Mouse (Mus musculus) gonadal fat pad, adult 2 months (tissue): ENCODE data around the gene Tbc1d7. TPM values are rescaled to one million over a fixed set of nuclear protein-coding genes. Genes with fewer than 3 reads are reported as not detected.

Source experiments
- DNase-seq: peaks from one replicate; pipeline ENCODE4 v3.0.0-alpha.2; 2012; ENCODE audit warnings: low read depth
- polyA plus RNA-seq: library from polyadenylated mRNA; depleted of rRNA; stranded (reverse); fragments of >200 nt; gene quantifications from 2 replicates; pipeline ENCODE4 v1.2.3, GENCODE M21; 2012

The Tbc1d7 gene
- polyA plus RNA-seq, 1 experiment, result 20.0 TPM

GRCm38 (mm10) chr13:43193932-43194331 lies 22.6 kb upstream of the Tbc1d7 start:
- no peak for DNase-seq

GRCm38 (mm10) chr13:43193266-43193665 lies 22.0 kb upstream of the Tbc1d7 start:
- no peak for DNase-seq

GRCm38 (mm10) chr13:43191741-43192192 lies 20.5 kb upstream of the Tbc1d7 start:
- no peak for DNase-seq

- no peak for DNase-seq
Measured at GRCm38 (mm10) chr13:43191290-43191689, 20.0 kb upstream of the Tbc1d7 start.

- DNase-seq, result no peak
Measured at GRCm38 (mm10) chr13:43187736-43188135, 16.4 kb upstream of the Tbc1d7 start.

GRCm38 (mm10) chr13:43183248-43184055 lies 12.2 kb upstream of the Tbc1d7 start:
- no peak for DNase-seq

- DNase-seq, result no peak
Measured at GRCm38 (mm10) chr13:43182465-43183201, 11.3 kb upstream of the Tbc1d7 start.

- DNase-seq, result no peak
Measured at GRCm38 (mm10) chr13:43181104-43181503, 9.8 kb upstream of the Tbc1d7 start.

- DNase-seq, result no peak
Measured at GRCm38 (mm10) chr13:43177317-43177716, 6.0 kb upstream of the Tbc1d7 start.

GRCm38 (mm10) chr13:43176676-43177075 lies 5.4 kb upstream of the Tbc1d7 start:
- DNase-seq, result no peak

- no peak for DNase-seq
Measured at GRCm38 (mm10) chr13:43173262-43173661, 2.0 kb upstream of the Tbc1d7 start.

GRCm38 (mm10) chr13:43172036-43172713 lies 874 bp upstream of the Tbc1d7 start:
- no peak for DNase-seq

- no peak for DNase-seq
Measured at GRCm38 (mm10) chr13:43167721-43168120, 3.6 kb downstream of the Tbc1d7 start.

- DNase-seq, result no peak
Measured at GRCm38 (mm10) chr13:43159429-43159828, 11.9 kb downstream of the Tbc1d7 start.

GRCm38 (mm10) chr13:43158281-43158680 lies 13.0 kb downstream of the Tbc1d7 start:
- no peak for DNase-seq

GRCm38 (mm10) chr13:43157370-43157769 lies 13.9 kb downstream of the Tbc1d7 start:
- DNase-seq, result no peak

- no peak for DNase-seq
Measured at GRCm38 (mm10) chr13:43152005-43152520, 19.2 kb downstream of the Tbc1d7 start.

GRCm38 (mm10) chr13:43149661-43150060 lies 21.6 kb downstream of the Tbc1d7 start:
- no peak for DNase-seq

GRCm38 (mm10) chr13:43148692-43149091 lies 22.6 kb downstream of the Tbc1d7 start:
- DNase-seq, result no peak

GRCm38 (mm10) chr13:43146515-43147258 lies 24.6 kb downstream of the Tbc1d7 start:
- no peak for DNase-seq

GRCm38 (mm10) chr13:43144720-43145418 lies 26.4 kb downstream of the Tbc1d7 start:
- DNase-seq, result no peak
